Comparison of ENCODE assay signal across 15 mouse cellular contexts in genomic region chr14:76619038-76619409, GRCm38 (mm10).
DNase-seq lines count a peak whose midpoint lies in the region; ATAC-seq lines count a peak whose summit lies in the region.
"Had no signal": no experiment of that assay in that cellular context is flagged by ENCODE, and none has a peak within 500 bp of the region (broad histone marks: within the 10 kb centered on the region; RNA-seq: fewer than 3 reads in every experiment).

No protein-coding gene starts in this region.

- no peak overlapping the region for H3K9ac ChIP-seq in hindbrain, embryonic 13.5 days
- no peak overlapping the region for H3K9ac ChIP-seq in neural tube, embryonic 13.5 days
- H3K9ac ChIP-seq in forebrain, embryonic 14.5 days (ENCODE audit: low read length): no peak overlapping the region
- H3K9ac ChIP-seq in limb, embryonic 15.5 days: no peak overlapping the region
- H3K9ac ChIP-seq: liver, postnatal 0 days; midbrain, embryonic 15.5 days had no signal

- H3K27me3 ChIP-seq in hindbrain, embryonic 10.5 days (ENCODE audit: insufficient read depth, poor library complexity, severe bottlenecking): no peaks in the 10 kb centered on the region
- no peaks in the 10 kb centered on the region for H3K27me3 ChIP-seq in hindbrain, embryonic 13.5 days
- H3K27me3 ChIP-seq in neural tube, embryonic 13.5 days: no peaks in the 10 kb centered on the region
- no peaks in the 10 kb centered on the region for H3K27me3 ChIP-seq in forebrain, embryonic 14.5 days (replicated peaks; ENCODE audit: control insufficient read depth, insufficient read depth, low read length)
- H3K27me3 ChIP-seq in limb, embryonic 15.5 days: no peaks in the 10 kb centered on the region
- H3K27me3 ChIP-seq: midbrain, embryonic 15.5 days had no signal

- no peak overlapping the region for H3K4me3 ChIP-seq in hindbrain, embryonic 10.5 days
- no peak overlapping the region for H3K4me3 ChIP-seq in hindbrain, embryonic 13.5 days
- H3K4me3 ChIP-seq in neural tube, embryonic 13.5 days: no peak overlapping the region
- no peak overlapping the region for H3K4me3 ChIP-seq in forebrain, embryonic 14.5 days (ENCODE audit: low read depth, low read length)
- no peak overlapping the region for H3K4me3 ChIP-seq in limb, embryonic 15.5 days
- H3K4me3 ChIP-seq: heart, adult 2 months; midbrain, embryonic 15.5 days had no signal

- H3K27ac ChIP-seq in hindbrain, embryonic 10.5 days: peak overlapping the region; percentile 54; the same call in 1 of the 2 replicates
- H3K27ac ChIP-seq in hindbrain, embryonic 13.5 days: no peak overlapping the region
- H3K27ac ChIP-seq in neural tube, embryonic 13.5 days (replicated peaks): 0 out of 2 replicates have a peak overlapping the region, but pooled peaks have one; percentile 33
- peak overlapping the region; percentile 80; the same call in 1 of the 2 replicates for H3K27ac ChIP-seq in forebrain, embryonic 14.5 days (ENCODE audit: low read depth, low read length)
- H3K27ac ChIP-seq in limb, embryonic 15.5 days: peak overlapping the region; percentile 67
- H3K27ac ChIP-seq: heart, adult 2 months; midbrain, embryonic 15.5 days had no signal

- no peak overlapping the region for H3K4me2 ChIP-seq in hindbrain, embryonic 13.5 days
- H3K4me2 ChIP-seq in neural tube, embryonic 13.5 days: no peak overlapping the region
- no peak overlapping the region for H3K4me2 ChIP-seq in forebrain, embryonic 14.5 days (ENCODE audit: low read length)
- no peak overlapping the region for H3K4me2 ChIP-seq in limb, embryonic 15.5 days
- H3K4me2 ChIP-seq: midbrain, embryonic 15.5 days had no signal

- 77% methylated on average over 7 of the region's 7 CpGs for WGBS in hindbrain, embryonic 10.5 days
- WGBS in hindbrain, embryonic 13.5 days: 77% methylated on average over 7 of the region's 7 CpGs
- 77% methylated on average over 7 of the region's 7 CpGs for WGBS in neural tube, embryonic 13.5 days
- 51% methylated on average over 6 of the region's 7 CpGs for WGBS in forebrain, embryonic 14.5 days
- 52% methylated on average over 7 of the region's 7 CpGs for WGBS in limb, embryonic 15.5 days

- DNase-seq in hindbrain, embryonic 10.5 days (ENCODE audit: low spot score): no peak
- no peak for DNase-seq in neural tube, embryonic 10.5 days (ENCODE audit: extremely low spot score, low spot score)
- DNase-seq in forebrain, embryonic 14.5 days (ENCODE audit: low spot score): peak; percentile 48
- no peak for DNase-seq in ovary, postnatal 10 days (ENCODE audit: low spot score)
- no peak for DNase-seq in heart, adult 8-10 months (ENCODE audit: low spot score)
- DNase-seq: cerebellum, adult 18-20 months; heart, adult 2 months; kidney, adult 9 months; liver, postnatal 0 days; right cerebral cortex, postnatal 25 days; thymus, adult 2 months had no signal

- H3K4me1 ChIP-seq in hindbrain, embryonic 10.5 days (replicated peaks): peaks cover 62% of the 10 kb centered on the region
- H3K4me1 ChIP-seq in hindbrain, embryonic 13.5 days (replicated peaks): peaks cover 40% of the 10 kb centered on the region
- peaks cover 37% of the 10 kb centered on the region for H3K4me1 ChIP-seq in neural tube, embryonic 13.5 days (replicated peaks)
- peaks cover 29% of the 10 kb centered on the region for H3K4me1 ChIP-seq in forebrain, embryonic 14.5 days (ENCODE audit: control insufficient read depth, insufficient read depth, low read length)
- peaks cover 64% of the 10 kb centered on the region for H3K4me1 ChIP-seq in limb, embryonic 15.5 days

- H3K9me3 ChIP-seq in hindbrain, embryonic 10.5 days: no peaks in the 10 kb centered on the region
- H3K9me3 ChIP-seq in hindbrain, embryonic 13.5 days: no peaks in the 10 kb centered on the region
- H3K9me3 ChIP-seq in neural tube, embryonic 13.5 days: no peaks in the 10 kb centered on the region
- H3K9me3 ChIP-seq in forebrain, embryonic 14.5 days (replicated peaks; ENCODE audit: control insufficient read depth, low read length): no peaks in the 10 kb centered on the region
- no peaks in the 10 kb centered on the region for H3K9me3 ChIP-seq in limb, embryonic 15.5 days
- H3K9me3 ChIP-seq: midbrain, embryonic 15.5 days had no signal

- no peak for ATAC-seq in hindbrain, embryonic 13.5 days (ENCODE audit: low FRiP score)
- no peak for ATAC-seq in neural tube, embryonic 13.5 days (ENCODE audit: low read depth)
- peak; percentile 19; the same call in 1 of the 2 replicates for ATAC-seq in forebrain, embryonic 14.5 days
- ATAC-seq in limb, embryonic 15.5 days (ENCODE audit: insufficient number of reproducible peaks, low FRiP score, low TSS enrichment, low read depth): no peak
- ATAC-seq: liver, postnatal 0 days; midbrain, embryonic 15.5 days had no signal

- no peaks in the 10 kb centered on the region for H3K36me3 ChIP-seq in hindbrain, embryonic 10.5 days
- no peaks in the 10 kb centered on the region for H3K36me3 ChIP-seq in hindbrain, embryonic 13.5 days
- no peaks in the 10 kb centered on the region for H3K36me3 ChIP-seq in neural tube, embryonic 13.5 days
- no peaks in the 10 kb centered on the region for H3K36me3 ChIP-seq in forebrain, embryonic 14.5 days (ENCODE audit: control insufficient read depth, insufficient read depth, low read length)
- H3K36me3 ChIP-seq in limb, embryonic 15.5 days: no peaks in the 10 kb centered on the region
- H3K36me3 ChIP-seq: midbrain, embryonic 15.5 days had no signal
